Mouse (Mus musculus) midbrain, embryonic 12.5 days (tissue): ENCODE data around the gene Vps25. TPM values are rescaled to one million over a fixed set of nuclear protein-coding genes. Genes with fewer than 3 reads are reported as not detected.

Experiments
- ATAC-seq: fragments of 200-750 bp; cut with Nextera tagmentation; 2 replicates; pipeline ENCODE4 v1.8.0; 2017; ENCODE audit warnings: low read depth, moderate TSS enrichment, moderate library complexity; ENCODE audit not compliant: low FRiP score
- H3K27ac ChIP-seq: fragments of 300-500 bp; sonication (generic); replicated peaks from 2 replicates; pipeline ENCODE4 v1.5.1; 2016; ENCODE audit warnings: mild to moderate bottlenecking
- H3K27me3 ChIP-seq: fragments of 300-500 bp; sonication (generic); 2 replicates; pipeline ENCODE4 v1.6.1; 2016; ENCODE audit warnings: mild to moderate bottlenecking
- H3K36me3 ChIP-seq: fragments of 300-500 bp; sonication (generic); 2 replicates; pipeline ENCODE4 v1.6.1; 2016
- H3K4me1 ChIP-seq: fragments of 300-500 bp; sonication (generic); 2 replicates; pipeline ENCODE4 v1.6.1; 2016
- H3K4me2 ChIP-seq: fragments of 300-500 bp; sonication (generic); replicated peaks from 2 replicates; pipeline ENCODE4 v1.6.1; 2016; ENCODE audit warnings: mild to moderate bottlenecking, moderate library complexity
- H3K4me3 ChIP-seq: fragments of 300-500 bp; sonication (generic); 2 replicates; pipeline ENCODE4 v1.5.1; 2016; ENCODE audit warnings: mild to moderate bottlenecking
- H3K9ac ChIP-seq: fragments of 300-500 bp; sonication (generic); replicated peaks from 2 replicates; pipeline ENCODE4 v1.6.1; 2016; ENCODE audit warnings: mild to moderate bottlenecking, moderate library complexity
- H3K9me3 ChIP-seq: fragments of 300-500 bp; sonication (generic); 2 replicates; pipeline ENCODE4 v1.6.1; 2016; ENCODE audit warnings: mild to moderate bottlenecking
- WGBS: fragments of 180-500 bp; shearing (Covaris S2); methylation state at CpG from one replicate; pipeline ENCODE4 v1.1.7; 2016; 5-methylcytosine and 5-hydroxymethylcytosine counted together
- polyA plus RNA-seq: library from polyadenylated mRNA; unstranded; fragments of >200 nt; fragmentation: Nextera tagmentation; extraction: Ambion mirVana; gene quantifications from 2 replicates; pipeline ENCODE4 v1.2.1, GENCODE M21; 2016

Vps25 gene
- polyA plus RNA-seq, 1 experiment from 2014 or later = 101 TPM

- ATAC-seq = no peak
- Histone ChIP-seq H3K9ac (no peak overlapping the region), H3K27ac (no peak overlapping the region), H3K27me3 (peaks cover 74% of the 10 kb centered on the region), H3K36me3 (0 out of 2 replicates have a peak, but pooled peaks cover 3% of the 10 kb centered on the region), H3K4me3 (no peak overlapping the region), H3K9me3 (no peaks in the 10 kb centered on the region), H3K4me1 (peaks cover 53% of the 10 kb centered on the region), H3K4me2 (0 out of 2 replicates have a peak overlapping the region, but pooled peaks have one; percentile 98)
- WGBS = 1% methylated on average over 32 of the region's 32 CpGs
Measured at GRCm38 (mm10) chr11:101263138-101263988, 9.9 kb downstream of the Vps25 start.

- H3K27me3 ChIP-seq = peaks cover 80% of the 10 kb centered on the region
- no peaks in the 10 kb centered on the region for H3K9me3 ChIP-seq
- WGBS = 6% methylated on average over 3 of the region's 3 CpGs
- ATAC-seq = no peak
- no peak overlapping the region for H3K27ac ChIP-seq
- H3K4me2 ChIP-seq = peak overlapping the region; percentile 14; the same call in 1 of the 2 replicates
- no peak overlapping the region for H3K4me3 ChIP-seq
- 0 out of 2 replicates have a peak, but pooled peaks cover 3% of the 10 kb centered on the region for H3K36me3 ChIP-seq
- H3K4me1 ChIP-seq = peaks cover 53% of the 10 kb centered on the region
- H3K9ac ChIP-seq = no peak overlapping the region
Measured at GRCm38 (mm10) chr11:101263989-101264280, 10.4 kb downstream of the Vps25 start.

- Histone ChIP-seq H3K4me3 (peak overlapping the region; percentile 35), H3K4me1 (peaks cover 43% of the 10 kb centered on the region), H3K36me3 (no peaks in the 10 kb centered on the region), H3K27ac (no peak overlapping the region), H3K9me3 (no peaks in the 10 kb centered on the region), H3K9ac (peak overlapping the region; percentile 47), H3K4me2 (peak overlapping the region; percentile 55), H3K27me3 (peaks cover 85% of the 10 kb centered on the region)
- no peak for ATAC-seq
- under 1% methylated on average over 31 of the region's 31 CpGs for WGBS
Measured at GRCm38 (mm10) chr11:101264954-101265471, 11.5 kb downstream of the Vps25 start.

GRCm38 (mm10) chr11:101265906-101266305, 12.4 kb downstream of the Vps25 start:
- H3K4me2 ChIP-seq = peak overlapping the region; percentile 55; the same call in 1 of the 2 replicates
- no peak for ATAC-seq
- H3K36me3 ChIP-seq = no peaks in the 10 kb centered on the region
- H3K4me3 ChIP-seq = peak overlapping the region; percentile 35; the same call in 1 of the 2 replicates
- no peak overlapping the region for H3K27ac ChIP-seq
- H3K9me3 ChIP-seq = no peaks in the 10 kb centered on the region
- H3K9ac ChIP-seq = no peak overlapping the region
- peaks cover 34% of the 10 kb centered on the region for H3K4me1 ChIP-seq
- peaks cover 80% of the 10 kb centered on the region for H3K27me3 ChIP-seq
- WGBS = 9% methylated on average over 6 of the region's 6 CpGs

GRCm38 (mm10) chr11:101269577-101270116, 16.1 kb downstream of the Vps25 start:
- H3K9ac ChIP-seq = no peak overlapping the region

GRCm38 (mm10) chr11:101272446-101272845, 18.9 kb downstream of the Vps25 start:
- Histone ChIP-seq H3K9ac (no peak overlapping the region), H3K36me3 (no peaks in the 10 kb centered on the region), H3K4me3 (no peak overlapping the region), H3K9me3 (no peaks in the 10 kb centered on the region), H3K4me1 (peaks cover 14% of the 10 kb centered on the region), H3K27me3 (peaks cover 45% of the 10 kb centered on the region), H3K27ac (no peak overlapping the region), H3K4me2 (no peak overlapping the region)
- WGBS = 92% methylated on average over 3 of the region's 3 CpGs
- ATAC-seq = no peak

More at GRCm38 (mm10) chr11:101269577-101270116, 16.1 kb downstream of the Vps25 start:
- ATAC-seq = no peak
- Histone ChIP-seq H3K27me3 (peaks cover 53% of the 10 kb centered on the region), H3K36me3 (no peaks in the 10 kb centered on the region), H3K9me3 (no peaks in the 10 kb centered on the region), H3K4me3 (no peak overlapping the region), H3K4me1 (peaks cover 9% of the 10 kb centered on the region), H3K4me2 (no peak overlapping the region), H3K27ac (peak overlapping the region; percentile 22; the same call in 1 of the 2 replicates)
- WGBS = 35% methylated on average over 10 of the region's 10 CpGs

GRCm38 (mm10) chr11:101275309-101275708, 21.8 kb downstream of the Vps25 start:
- Histone ChIP-seq H3K9ac (no peak overlapping the region), H3K4me2 (no peak overlapping the region), H3K4me3 (no peak overlapping the region), H3K36me3 (no peaks in the 10 kb centered on the region), H3K27ac (no peak overlapping the region), H3K9me3 (no peaks in the 10 kb centered on the region), H3K4me1 (peaks cover 28% of the 10 kb centered on the region), H3K27me3 (peaks cover 29% of the 10 kb centered on the region)
- ATAC-seq = no peak
- WGBS = 85% methylated on average over 4 of the region's 4 CpGs

GRCm38 (mm10) chr11:101276319-101277070, 23.0 kb downstream of the Vps25 start:
- no peak for ATAC-seq
- H3K4me1 ChIP-seq = peaks cover 28% of the 10 kb centered on the region
- no peaks in the 10 kb centered on the region for H3K36me3 ChIP-seq
- peaks cover 23% of the 10 kb centered on the region for H3K27me3 ChIP-seq
- no peak overlapping the region for H3K27ac ChIP-seq
- H3K4me2 ChIP-seq = peak overlapping the region; percentile 34
- no peaks in the 10 kb centered on the region for H3K9me3 ChIP-seq
- H3K9ac ChIP-seq = peak overlapping the region; percentile 44
- WGBS = 25% methylated on average over 27 of the region's 27 CpGs
- H3K4me3 ChIP-seq = no peak overlapping the region

- no peak for ATAC-seq
- WGBS = 81% methylated on average over 12 of the region's 12 CpGs
- H3K4me2 ChIP-seq = peak overlapping the region; percentile 88
- peak overlapping the region; percentile 73 for H3K4me3 ChIP-seq
- no peaks in the 10 kb centered on the region for H3K9me3 ChIP-seq
- no peak overlapping the region for H3K27ac ChIP-seq
- peak overlapping the region; percentile 75 for H3K9ac ChIP-seq
- H3K27me3 ChIP-seq = peaks cover 21% of the 10 kb centered on the region
- no peaks in the 10 kb centered on the region for H3K36me3 ChIP-seq
- peaks cover 28% of the 10 kb centered on the region for H3K4me1 ChIP-seq
Measured at GRCm38 (mm10) chr11:101277381-101278222, 24.1 kb downstream of the Vps25 start.

- peaks cover 21% of the 10 kb centered on the region for H3K27me3 ChIP-seq
- 11% methylated on average over 45 of the region's 45 CpGs for WGBS
- H3K4me1 ChIP-seq = peaks cover 28% of the 10 kb centered on the region
- peak within 1 kb of the TSS; percentile 88 for H3K4me2 ChIP-seq
- peak; percentile 94 for ATAC-seq
- peak within 1 kb of the TSS; percentile 73 for H3K4me3 ChIP-seq
- H3K36me3 ChIP-seq = no peaks in the 10 kb centered on the region
- no peaks in the 10 kb centered on the region for H3K9me3 ChIP-seq
- H3K9ac ChIP-seq = peak within 1 kb of the TSS; percentile 75
- H3K27ac ChIP-seq = peak within 1 kb of the TSS; percentile 77
Measured at GRCm38 (mm10) chr11:101278223-101279192, 25.0 kb downstream of the Vps25 start, which contains the start of the genes Cntd1 and Coa3. Gene Cntd1 (plus strand): TSS chr11:101279012. Gene Coa3 (minus strand): TSS chr11:101279114.
